Mouse (Mus musculus): Measurements from ENCODE around the gene Cd300a. TPM values are rescaled to one million over a fixed set of nuclear protein-coding genes. Genes with fewer than 3 reads are reported as not detected.
"Not testable (repeated sequence)": the region's sequence is repeated elsewhere in the genome, so short reads cannot be mapped to it uniquely, and the experiment has no call there.

The Cd300a gene
- polyA plus RNA-seq, 2 experiments: 2.1 to 3.7 TPM

DNA sequence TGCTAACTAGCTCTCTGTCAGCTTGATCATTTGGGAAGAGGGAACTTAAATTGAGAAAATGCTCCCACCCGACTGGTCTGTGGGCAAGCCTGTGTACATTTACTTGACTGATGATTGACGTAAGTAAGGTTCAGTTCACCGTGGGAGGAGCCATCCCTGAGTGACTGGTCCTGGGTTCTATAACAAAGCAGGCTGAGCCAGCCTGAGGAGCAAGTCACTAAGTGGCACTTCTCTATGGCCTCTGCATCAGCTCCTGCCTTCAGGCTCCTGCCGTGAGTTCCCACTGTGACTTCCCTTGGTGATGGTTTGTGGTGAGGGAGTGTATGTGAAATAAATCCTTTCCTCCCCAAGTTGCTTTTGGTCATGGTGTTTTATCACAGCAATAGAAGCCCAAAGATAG, 18.2 kb downstream of the Cd300a start:
- DNase-seq (ENCODE audit: low read depth in 3 of 3, low spot score in 3 of 3): no peak
- Histone ChIP-seq H3K9me3 (ENCODE audit: control insufficient read depth, low read length) (no peaks in the 10 kb centered on the region), H3K4me3 (ENCODE audit: insufficient read depth in 1 of 2, low read depth in 2 of 2, low read length in 2 of 2) (no peak overlapping the region), H3K36me3 (replicated peaks; ENCODE audit: control insufficient read depth, insufficient read depth, low read depth) (no peaks in the 10 kb centered on the region), H3K27ac (no peak overlapping the region), H3K27me3 (ENCODE audit: control insufficient read depth, insufficient read depth, low read length) (no peaks in the 10 kb centered on the region), H3K9ac (replicated peaks) (no peak overlapping the region), H3K4me1 (replicated peaks; ENCODE audit: control insufficient read depth in 2 of 2, insufficient read depth in 2 of 2, low read length in 1 of 2) (peaks cover 0 to 5% of the 10 kb centered on the region in 2 experiments; a peak in 2 of 4 replicates), H3K4me2 (ENCODE audit: low read depth) (no peak overlapping the region)
- 32% methylated on average over 4 of the region's 4 CpGs for WGBS (ENCODE audit: insufficient replicate concordance)
- ATAC-seq (ENCODE audit: insufficient read depth): no peak
- TF ChIP-seq CTCF (IDR thresholded peaks at IDR 0.05; ENCODE audit: low read depth) (no peak), EP300 (IDR thresholded peaks at IDR 0.05; ENCODE audit: low read depth) (no peak)

DNA sequence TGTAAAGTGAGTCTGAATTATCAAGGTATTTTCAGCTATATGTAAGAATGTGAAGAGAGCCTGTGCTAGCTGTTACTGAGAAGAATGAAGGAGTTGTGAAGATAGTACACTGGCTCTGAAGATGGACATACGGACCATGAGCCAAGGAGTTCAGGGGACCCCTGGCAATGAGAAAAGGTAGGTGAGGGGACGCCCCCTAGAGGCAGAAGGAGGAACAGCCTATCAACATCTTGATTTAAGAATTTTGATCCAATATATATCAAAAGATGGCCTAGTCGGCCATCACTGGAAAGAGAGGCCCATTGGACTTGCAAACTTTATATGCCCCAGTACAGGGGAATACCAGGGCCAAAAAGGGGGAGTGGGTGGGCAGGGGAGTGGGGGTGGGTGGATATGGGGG, 19.7 kb downstream of the Cd300a start:
- not testable (repeated sequence) for H3K9me3 ChIP-seq (ENCODE audit: control insufficient read depth, low read length); H3K9ac ChIP-seq (replicated peaks); H3K36me3 ChIP-seq (replicated peaks; ENCODE audit: control insufficient read depth, insufficient read depth, low read depth); DNase-seq (ENCODE audit: low read depth in 3 of 3, low spot score in 3 of 3); ATAC-seq (ENCODE audit: insufficient read depth); H3K4me3 ChIP-seq (ENCODE audit: insufficient read depth in 1 of 2, low read depth in 2 of 2, low read length in 2 of 2); H3K27me3 ChIP-seq (ENCODE audit: control insufficient read depth, insufficient read depth, low read length); H3K4me2 ChIP-seq (ENCODE audit: low read depth); H3K27ac ChIP-seq; H3K4me1 ChIP-seq (replicated peaks; ENCODE audit: control insufficient read depth in 2 of 2, insufficient read depth in 2 of 2, low read length in 1 of 2)
- 15% methylated on average over 3 of the region's 3 CpGs for WGBS (ENCODE audit: insufficient replicate concordance)
- peak; percentile 45 for TF ChIP-seq CTCF (IDR thresholded peaks at IDR 0.05; ENCODE audit: low read depth)

DNA sequence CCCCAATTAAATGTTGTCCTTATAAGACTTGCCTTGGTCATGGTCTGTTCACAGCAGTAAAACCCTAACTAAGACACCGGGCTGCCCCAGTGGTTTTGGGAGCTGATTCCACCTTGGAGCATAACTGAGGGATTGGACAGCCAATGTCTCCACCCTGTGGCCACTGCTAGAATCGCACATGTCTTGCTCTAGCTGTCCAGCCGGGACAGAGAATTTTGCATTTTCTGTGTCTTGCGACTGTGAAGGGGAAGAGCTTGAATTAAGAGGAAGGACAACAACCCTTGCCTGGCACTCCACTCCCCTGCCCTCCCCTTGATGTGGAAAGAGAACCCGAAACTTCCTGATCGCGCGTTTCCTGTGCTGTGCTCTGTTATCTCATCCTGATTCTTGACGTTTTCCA, 23.0 kb downstream of the Cd300a start:
- no peak overlapping the region for H3K4me3 ChIP-seq (ENCODE audit: insufficient read depth in 1 of 2, low read depth in 2 of 2, low read length in 2 of 2)
- H3K27ac ChIP-seq: no peak overlapping the region
- no peaks in the 10 kb centered on the region for H3K27me3 ChIP-seq (ENCODE audit: control insufficient read depth, insufficient read depth, low read length)
- ATAC-seq (ENCODE audit: insufficient read depth): no peak
- DNase-seq (ENCODE audit: low read depth in 3 of 3, low spot score in 3 of 3): peak in 2 of 3 experiments; percentile 33 to 44
- H3K36me3 ChIP-seq (replicated peaks; ENCODE audit: control insufficient read depth, insufficient read depth, low read depth): no peaks in the 10 kb centered on the region
- no peak overlapping the region for H3K9ac ChIP-seq (replicated peaks)
- no peak for TF ChIP-seq EP300 (IDR thresholded peaks at IDR 0.05; ENCODE audit: low read depth)
- TF ChIP-seq CTCF (IDR thresholded peaks at IDR 0.05; ENCODE audit: low read depth): peak; percentile 82
- WGBS (ENCODE audit: insufficient replicate concordance): 2% methylated on average over 9 of the region's 9 CpGs
- no peak overlapping the region for H3K4me2 ChIP-seq (ENCODE audit: low read depth)
- H3K9me3 ChIP-seq (ENCODE audit: control insufficient read depth, low read length): no peaks in the 10 kb centered on the region
- no peaks in the 10 kb centered on the region; a peak in 1 of 4 replicates for H3K4me1 ChIP-seq (replicated peaks; ENCODE audit: control insufficient read depth in 2 of 2, insufficient read depth in 2 of 2, low read length in 1 of 2)

DNA sequence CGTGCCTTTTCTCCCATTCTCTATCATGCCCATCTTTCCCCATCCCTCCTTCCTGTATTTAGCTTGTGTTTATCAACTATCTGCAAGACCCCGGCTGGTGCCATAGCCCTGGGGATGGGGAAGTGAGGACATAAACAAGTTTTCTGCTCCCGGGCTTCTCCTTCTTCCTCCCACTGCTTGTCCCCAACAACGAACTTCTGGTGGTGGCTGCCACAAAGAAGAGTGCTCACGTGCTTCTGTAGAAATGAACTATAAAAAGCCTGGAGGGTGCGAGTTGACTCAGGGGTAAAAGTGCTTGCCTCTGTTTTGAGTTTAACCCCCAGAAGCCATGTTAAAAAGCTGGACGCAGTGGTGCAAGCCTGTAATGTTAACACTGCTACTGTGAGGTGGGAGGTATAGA, 25.1 kb downstream of the Cd300a start:
- DNase-seq (ENCODE audit: low read depth in 3 of 3, low spot score in 3 of 3) (no peak), ATAC-seq (ENCODE audit: insufficient read depth) (no peak)
- no peaks in the 10 kb centered on the region for H3K36me3 ChIP-seq (replicated peaks; ENCODE audit: control insufficient read depth, insufficient read depth, low read depth)
- H3K9me3 ChIP-seq (ENCODE audit: control insufficient read depth, low read length): no peaks in the 10 kb centered on the region
- H3K4me2 ChIP-seq (ENCODE audit: low read depth): no peak overlapping the region
- H3K27me3 ChIP-seq (ENCODE audit: control insufficient read depth, insufficient read depth, low read length): no peaks in the 10 kb centered on the region
- H3K4me3 ChIP-seq (ENCODE audit: insufficient read depth in 1 of 2, low read depth in 2 of 2, low read length in 2 of 2): no peak overlapping the region
- no peak overlapping the region for H3K27ac ChIP-seq
- no peaks in the 10 kb centered on the region; a peak in 1 of 4 replicates for H3K4me1 ChIP-seq (replicated peaks; ENCODE audit: control insufficient read depth in 2 of 2, insufficient read depth in 2 of 2, low read length in 1 of 2)
- 8% methylated on average over 7 of the region's 7 CpGs for WGBS (ENCODE audit: insufficient replicate concordance)
- H3K9ac ChIP-seq (replicated peaks): no peak overlapping the region
- TF ChIP-seq EP300 (IDR thresholded peaks at IDR 0.05; ENCODE audit: low read depth) (no peak), CTCF (IDR thresholded peaks at IDR 0.05; ENCODE audit: low read depth) (no peak)

DNA sequence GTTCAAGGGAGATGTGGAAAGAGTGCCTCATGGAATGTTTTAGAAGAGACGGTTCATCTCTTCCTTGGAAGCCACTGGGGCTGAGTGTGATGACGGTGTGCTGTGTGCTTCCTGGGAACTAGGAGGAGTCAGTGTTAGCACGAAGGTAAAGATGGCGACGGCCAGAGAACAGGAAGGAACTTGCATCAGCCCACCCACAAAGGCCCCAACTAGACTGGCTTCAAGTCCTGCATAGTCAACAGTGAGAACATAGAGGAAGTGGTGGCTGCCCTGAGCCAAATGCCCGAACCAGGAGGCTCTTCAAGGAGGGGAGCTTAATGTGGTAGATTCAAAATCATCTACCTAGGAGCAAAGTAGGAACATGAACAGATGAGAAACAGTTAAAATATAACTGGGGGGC, 27.3 kb downstream of the Cd300a start:
- H3K27ac ChIP-seq: no peak overlapping the region
- TF ChIP-seq CTCF (IDR thresholded peaks at IDR 0.05; ENCODE audit: low read depth): no peak
- no peak for TF ChIP-seq EP300 (IDR thresholded peaks at IDR 0.05; ENCODE audit: low read depth)
- no peaks in the 10 kb centered on the region; a peak in 1 of 4 replicates for H3K4me1 ChIP-seq (replicated peaks; ENCODE audit: control insufficient read depth in 2 of 2, insufficient read depth in 2 of 2, low read length in 1 of 2)
- H3K9me3 ChIP-seq (ENCODE audit: control insufficient read depth, low read length): no peaks in the 10 kb centered on the region
- H3K36me3 ChIP-seq (replicated peaks; ENCODE audit: control insufficient read depth, insufficient read depth, low read depth): no peaks in the 10 kb centered on the region
- H3K9ac ChIP-seq (replicated peaks): no peak overlapping the region
- no peak for DNase-seq (ENCODE audit: low read depth in 3 of 3, low spot score in 3 of 3)
- no peaks in the 10 kb centered on the region for H3K27me3 ChIP-seq (ENCODE audit: control insufficient read depth, insufficient read depth, low read length)
- no peak overlapping the region for H3K4me3 ChIP-seq (ENCODE audit: insufficient read depth in 1 of 2, low read depth in 2 of 2, low read length in 2 of 2)
- WGBS (ENCODE audit: insufficient replicate concordance): 29% methylated on average over 6 of the region's 6 CpGs
- no peak for ATAC-seq (ENCODE audit: insufficient read depth)
- no peak overlapping the region for H3K4me2 ChIP-seq (ENCODE audit: low read depth)

Measured in liver, embryonic 14.5 days (tissue).